Mouse (Mus musculus) neural tube, embryonic 10.5 days (tissue): ENCODE results near the gene Slc26a10.
"Not testable (repeated sequence)": the region's sequence is repeated elsewhere in the genome, so short reads cannot be mapped to it uniquely, and the experiment has no call there.

Experiments used
- DNase-seq: peaks from one replicate; pipeline ENCODE4 v3.0.0-alpha.2; 2017; ENCODE audit warnings: low spot score; ENCODE audit errors: extremely low spot score

The Slc26a10 gene

GRCm38 (mm10) chr10:127198492-127198891 lies 18.0 kb upstream of the Slc26a10 start:
- no peak for DNase-seq

- no peak for DNase-seq
These were observed 17.2 kb upstream of the Slc26a10 start for GRCm38 (mm10) chr10:127197505-127198110.

GRCm38 (mm10) chr10:127197104-127197503 lies 16.7 kb upstream of the Slc26a10 start:
- no peak for DNase-seq

GRCm38 (mm10) chr10:127196392-127196791 lies 15.9 kb upstream of the Slc26a10 start:
- DNase-seq, result peak; percentile 42

GRCm38 (mm10) chr10:127195328-127196129 lies 15.1 kb upstream of the Slc26a10 start, which contains the start of gene Dtx3:
Gene Dtx3 (minus strand): TSS chr10:127195728.
- DNase-seq, result peak; percentile 75

- DNase-seq, result peak; percentile 39
These were observed 14.2 kb upstream of the Slc26a10 start for GRCm38 (mm10) chr10:127194428-127195327.

GRCm38 (mm10) chr10:127193011-127193410 lies 12.6 kb upstream of the Slc26a10 start:
- DNase-seq, result no peak

- not testable (repeated sequence) for DNase-seq
These were observed 11.5 kb upstream of the Slc26a10 start for GRCm38 (mm10) chr10:127192057-127192328.

GRCm38 (mm10) chr10:127191191-127192056 lies 11.0 kb upstream of the Slc26a10 start:
- DNase-seq, result no peak

- no peak for DNase-seq
These were observed 10.1 kb upstream of the Slc26a10 start for GRCm38 (mm10) chr10:127190398-127191190.

GRCm38 (mm10) chr10:127189651-127190381 lies 9.4 kb upstream of the Slc26a10 start, which contains the start of gene Arhgef25:
Gene Arhgef25 (minus strand): TSS chr10:127190083.
- DNase-seq, result peak; percentile 75

GRCm38 (mm10) chr10:127189116-127189650 lies 8.7 kb upstream of the Slc26a10 start:
- DNase-seq, result peak; percentile 67

GRCm38 (mm10) chr10:127188465-127189115 lies 8.1 kb upstream of the Slc26a10 start:
- DNase-seq, result peak; percentile 89

- no peak for DNase-seq
These were observed 7.6 kb upstream of the Slc26a10 start for GRCm38 (mm10) chr10:127188079-127188453.

- no peak for DNase-seq
These were observed 7.1 kb upstream of the Slc26a10 start for GRCm38 (mm10) chr10:127187371-127188078.

- no peak for DNase-seq
These were observed 6.0 kb upstream of the Slc26a10 start for GRCm38 (mm10) chr10:127186451-127186850.

- no peak for DNase-seq
These were observed 5.1 kb upstream of the Slc26a10 start for GRCm38 (mm10) chr10:127185506-127185905.

GRCm38 (mm10) chr10:127185101-127185500 lies 4.7 kb upstream of the Slc26a10 start:
- no peak for DNase-seq
